Mouse (Mus musculus) hindbrain, embryonic 11.5 days (tissue): ENCODE data around the gene Pom121. TPM values are rescaled to one million over a fixed set of nuclear protein-coding genes. Genes with fewer than 3 reads are reported as not detected.

Experiments
- ATAC-seq: fragments of 200-750 bp; cut with Nextera tagmentation; 2 replicates; pipeline ENCODE4 v1.8.0; 2017; ENCODE audit warnings: mild to moderate bottlenecking, moderate TSS enrichment, moderate library complexity; ENCODE audit not compliant: low FRiP score
- DNase-seq: peaks from one replicate; pipeline ENCODE4 v3.0.0-alpha.2; 2015; ENCODE audit warnings: low spot score
- H3K27ac ChIP-seq: fragments of 300-500 bp; sonication (generic); 2 replicates; pipeline ENCODE4 v1.5.1; 2014; ENCODE audit warnings: mild to moderate bottlenecking, low read depth, low read length
- H3K27me3 ChIP-seq: fragments of 300-500 bp; sonication (generic); 2 replicates; pipeline ENCODE4 v1.6.1; 2014; ENCODE audit warnings: mild to moderate bottlenecking, low read length, moderate library complexity, mixed read lengths; ENCODE audit not compliant: control insufficient read depth, insufficient read depth
- H3K36me3 ChIP-seq: fragments of 300-500 bp; sonication (generic); 2 replicates; pipeline ENCODE4 v1.6.1; 2014; ENCODE audit warnings: mild to moderate bottlenecking, low read length, moderate library complexity, mixed read lengths; ENCODE audit not compliant: control insufficient read depth, insufficient read depth
- H3K4me1 ChIP-seq: fragments of 300-500 bp; sonication (generic); replicated peaks from 2 replicates; pipeline ENCODE4 v1.6.1; 2014; ENCODE audit warnings: low read length, mixed read lengths; ENCODE audit not compliant: control insufficient read depth, insufficient read depth
- H3K4me2 ChIP-seq: fragments of 300-500 bp; sonication (generic); replicated peaks from 2 replicates; pipeline ENCODE4 v1.6.1; 2014; ENCODE audit warnings: mild to moderate bottlenecking, low read depth, low read length
- H3K4me3 ChIP-seq: fragments of 300-500 bp; sonication (generic); 2 replicates; pipeline ENCODE4 v1.5.1; 2014; ENCODE audit warnings: low read depth, low read length
- H3K9ac ChIP-seq: fragments of 300-500 bp; sonication (generic); 2 replicates; pipeline ENCODE4 v1.6.1; 2014; ENCODE audit warnings: low read depth, low read length
- H3K9me3 ChIP-seq: fragments of 300-500 bp; sonication (generic); 2 replicates; pipeline ENCODE4 v1.6.1; 2016; ENCODE audit warnings: low read length; ENCODE audit not compliant: control insufficient read depth
- WGBS: fragments of 180-500 bp; shearing (Covaris S2); extraction: QIAGEN DNeasy Blood & Tissue Kit; methylation state at CpG from one replicate; pipeline ENCODE4 v1.1.7; 2014; 5-methylcytosine and 5-hydroxymethylcytosine counted together
- polyA plus RNA-seq: library from polyadenylated mRNA; unstranded; fragments of >200 nt; fragmentation: Nextera tagmentation; extraction: Ambion mirVana; gene quantifications from 2 replicates; pipeline ENCODE4 v1.2.1, GENCODE M21; 2014

Pom121 gene
- polyA plus RNA-seq, 1 experiment from 2014 or later = 19.9 TPM

DNA sequence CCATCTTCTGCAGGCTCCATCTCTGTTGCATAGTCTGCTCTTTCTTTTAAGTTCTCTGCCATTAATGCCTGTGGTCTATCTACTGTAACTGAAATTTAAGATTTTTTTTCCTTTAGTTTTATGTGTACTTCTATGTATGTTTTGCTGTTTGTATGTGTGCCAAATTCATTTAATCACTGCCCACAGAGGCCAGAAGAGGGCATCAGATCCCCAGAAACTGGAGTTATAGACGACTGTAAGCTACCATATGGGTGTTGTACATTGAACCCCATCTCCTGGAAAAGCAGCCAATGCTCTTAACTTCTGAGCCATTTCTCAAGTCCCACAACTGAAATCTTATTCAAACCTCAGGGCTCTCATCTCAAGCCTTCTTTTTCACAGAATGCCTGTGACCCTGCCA lies 47.9 kb downstream of the Pom121 start:
- no peak overlapping the region for H3K4me3 ChIP-seq
- no peak overlapping the region for H3K9ac ChIP-seq
- H3K27me3 ChIP-seq = no peaks in the 10 kb centered on the region
- H3K36me3 ChIP-seq = no peaks in the 10 kb centered on the region
- no peaks in the 10 kb centered on the region for H3K4me1 ChIP-seq
- H3K4me2 ChIP-seq = no peak overlapping the region
- no peak for DNase-seq
- no peaks in the 10 kb centered on the region for H3K9me3 ChIP-seq
- 33% methylated on average over 1 of the region's 1 CpGs for WGBS
- H3K27ac ChIP-seq = no peak overlapping the region
- ATAC-seq = no peak

DNA sequence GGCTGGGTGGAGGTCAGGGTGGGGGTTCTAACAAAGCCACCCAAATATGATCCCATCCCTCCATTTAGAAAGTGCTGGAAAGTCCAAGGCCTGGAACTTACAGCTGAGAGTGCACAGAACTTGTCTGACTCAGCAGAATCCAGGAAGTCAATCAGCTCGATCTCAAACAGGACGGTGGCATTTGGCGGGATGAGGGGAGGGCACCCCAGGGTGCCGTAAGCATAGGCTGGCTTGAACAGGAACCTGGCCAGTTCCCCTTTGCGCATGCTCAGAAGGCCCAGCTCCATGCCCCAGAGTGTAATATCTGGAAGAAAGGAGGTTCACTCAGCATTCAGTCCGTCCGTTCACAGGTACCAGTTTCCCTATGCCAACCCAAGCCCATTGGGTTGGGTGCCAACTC lies 48.4 kb downstream of the Pom121 start:
- Histone ChIP-seq H3K27ac (no peak overlapping the region), H3K4me1 (no peaks in the 10 kb centered on the region), H3K9ac (no peak overlapping the region), H3K27me3 (no peaks in the 10 kb centered on the region), H3K4me2 (no peak overlapping the region), H3K9me3 (no peaks in the 10 kb centered on the region), H3K36me3 (no peaks in the 10 kb centered on the region), H3K4me3 (no peak overlapping the region)
- DNase-seq (no peak), ATAC-seq (no peak)
- WGBS = 83% methylated on average over 7 of the region's 7 CpGs

DNA sequence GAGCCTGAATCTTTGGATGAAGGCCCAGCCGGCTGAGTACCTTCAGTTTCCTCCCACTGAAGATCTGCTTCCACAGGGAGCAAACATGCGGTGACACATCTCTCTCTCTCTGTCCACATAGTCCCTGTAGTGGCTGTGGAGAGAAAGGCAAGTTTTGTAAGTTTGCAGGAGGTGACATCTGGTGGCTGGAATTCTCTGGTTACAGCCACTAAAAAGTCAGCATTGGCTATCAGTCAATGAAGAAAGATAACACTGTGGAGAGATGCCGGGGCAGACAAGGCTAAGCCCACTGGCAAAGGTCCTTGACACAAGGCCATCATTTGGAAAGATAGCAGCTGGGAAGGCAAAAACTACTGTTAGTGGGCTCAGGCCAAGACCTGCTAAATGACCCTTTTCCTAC lies 56.8 kb downstream of the Pom121 start:
- H3K27me3 ChIP-seq = no peaks in the 10 kb centered on the region
- no peaks in the 10 kb centered on the region for H3K9me3 ChIP-seq
- H3K27ac ChIP-seq = no peak overlapping the region
- no peaks in the 10 kb centered on the region for H3K4me1 ChIP-seq
- DNase-seq = no peak
- H3K9ac ChIP-seq = no peak overlapping the region
- 71% methylated on average over 3 of the region's 3 CpGs for WGBS
- H3K4me3 ChIP-seq = no peak overlapping the region
- no peaks in the 10 kb centered on the region for H3K36me3 ChIP-seq
- H3K4me2 ChIP-seq = no peak overlapping the region
- ATAC-seq = no peak

DNA sequence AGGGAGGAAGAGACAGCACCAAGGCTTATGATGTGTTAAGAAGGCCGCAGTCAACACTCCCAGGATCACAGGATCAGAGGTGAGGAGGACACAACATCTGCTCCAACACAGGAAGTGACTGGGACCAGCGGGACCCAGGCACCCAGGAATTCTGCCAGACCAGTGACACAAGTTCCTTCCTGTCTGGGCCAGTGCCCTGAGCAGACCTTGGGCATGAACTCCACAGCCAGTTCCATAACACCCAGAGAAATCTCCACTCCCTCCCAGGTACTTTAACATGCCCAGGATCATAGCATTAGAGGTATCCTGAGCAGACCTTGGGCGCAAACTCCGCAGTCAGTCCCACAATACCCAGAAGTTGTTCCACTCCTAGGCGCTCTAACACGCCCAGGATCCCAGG lies 63.2 kb downstream of the Pom121 start:
- H3K27me3 ChIP-seq = no peaks in the 10 kb centered on the region
- DNase-seq = no peak
- no peak overlapping the region for H3K4me2 ChIP-seq
- H3K9ac ChIP-seq = no peak overlapping the region
- 88% methylated on average over 6 of the region's 6 CpGs for WGBS
- no peaks in the 10 kb centered on the region for H3K9me3 ChIP-seq
- no peaks in the 10 kb centered on the region for H3K36me3 ChIP-seq
- H3K4me3 ChIP-seq = no peak overlapping the region
- ATAC-seq = no peak
- H3K4me1 ChIP-seq = no peaks in the 10 kb centered on the region
- H3K27ac ChIP-seq = no peak overlapping the region

DNA sequence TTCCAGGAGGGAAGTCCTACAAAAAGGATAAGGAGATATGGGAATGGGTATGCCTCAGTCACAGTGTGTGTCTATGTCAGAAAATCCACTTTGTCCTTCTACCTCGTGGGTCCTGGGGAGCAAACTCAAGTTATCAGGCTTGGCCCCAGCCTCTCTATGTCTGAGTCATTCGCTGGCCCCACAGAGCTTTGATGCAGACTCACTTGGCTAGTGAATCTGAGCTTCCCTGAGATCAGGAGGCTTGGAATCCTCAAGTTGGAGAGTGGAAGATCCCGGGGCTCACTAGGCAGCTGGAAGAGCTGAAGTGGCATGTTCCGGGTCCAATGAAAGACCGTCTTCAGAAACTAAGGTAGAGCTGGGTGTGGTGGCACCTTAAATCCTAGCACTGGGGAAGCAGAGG lies 64.1 kb downstream of the Pom121 start:
- Histone ChIP-seq H3K4me3 (no peak overlapping the region), H3K4me2 (no peak overlapping the region), H3K36me3 (no peaks in the 10 kb centered on the region), H3K9ac (no peak overlapping the region), H3K27ac (no peak overlapping the region), H3K4me1 (no peaks in the 10 kb centered on the region), H3K9me3 (no peaks in the 10 kb centered on the region), H3K27me3 (no peaks in the 10 kb centered on the region)
- 88% methylated on average over 5 of the region's 5 CpGs for WGBS
- no peak for ATAC-seq
- DNase-seq = no peak

DNA sequence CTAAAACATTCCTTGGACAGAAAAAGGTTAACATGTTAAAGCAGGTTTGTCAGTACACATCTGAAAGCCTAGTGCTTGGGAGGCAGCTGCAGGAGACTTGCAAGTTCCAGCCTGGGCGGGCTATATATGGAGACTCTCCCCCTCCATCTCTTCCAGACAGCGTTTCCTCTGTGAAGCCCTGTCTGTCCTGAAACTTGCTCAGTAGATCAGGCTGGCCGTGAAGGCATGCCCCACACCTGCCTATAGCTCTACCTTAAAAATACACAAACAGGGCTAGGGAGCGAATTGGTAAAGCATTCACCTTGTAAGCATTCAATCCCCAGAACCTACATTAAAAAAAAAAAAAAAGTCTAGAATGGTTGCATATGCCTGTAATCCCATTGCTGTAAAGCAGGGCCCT lies 64.9 kb downstream of the Pom121 start:
- no peak for ATAC-seq

More for the DNA sequence above, 64.9 kb downstream of the Pom121 start:
- 87% methylated on average over 4 of the region's 4 CpGs for WGBS
- Histone ChIP-seq H3K9ac (no peak overlapping the region), H3K4me3 (no peak overlapping the region), H3K27me3 (no peaks in the 10 kb centered on the region), H3K4me2 (no peak overlapping the region), H3K9me3 (no peaks in the 10 kb centered on the region), H3K36me3 (no peaks in the 10 kb centered on the region), H3K4me1 (no peaks in the 10 kb centered on the region), H3K27ac (no peak overlapping the region)
- DNase-seq = no peak

Other genes starting within 250 kb of the Pom121 start
- gene Tbl2, start 244.9 kb downstream of the Pom121 start, polyA plus RNA-seq = 21.4 and 21.9 TPM in 2 replicates
- 35.9 and 38.8 TPM in 2 replicates for gene Bcl7b, start 226.3 kb downstream of the Pom121 start, polyA plus RNA-seq
- 54.5 and 77.6 TPM in 2 replicates for gene Baz1b, start 207.3 kb downstream of the Pom121 start, polyA plus RNA-seq
- 6.6 and 7.2 TPM in 2 replicates for gene Fzd9, start 143.3 kb downstream of the Pom121 start, polyA plus RNA-seq
- 0.26 TPM in 1 of 2 replicates, not detected in the other for gene Fkbp6, start 44.5 kb downstream of the Pom121 start, polyA plus RNA-seq
- 0.15 TPM in 1 of 2 replicates, not detected in the other for gene Trim50, start 41.3 kb downstream of the Pom121 start, polyA plus RNA-seq
- gene Nsun5, start 24.6 kb downstream of the Pom121 start, polyA plus RNA-seq = 26.8 and 27.8 TPM in 2 replicates
- 37.6 and 50.0 TPM in 2 replicates for gene Hip1, start 150.6 kb upstream of the Pom121 start, polyA plus RNA-seq
- not detected in 2 replicates for gene Ccl26, start 169.0 kb upstream of the Pom121 start, polyA plus RNA-seq
- 2.0 and 2.7 TPM in 2 replicates for gene Ccl24, start 178.5 kb upstream of the Pom121 start, polyA plus RNA-seq
- gene Rhbdd2, start 238.1 kb upstream of the Pom121 start, polyA plus RNA-seq = 53.4 and 64.3 TPM in 2 replicates